Mouse (Mus musculus) liver, postnatal 0 days (tissue): ENCODE measurements at regions not wholly inside any gene's neighbourhood (a gene's known extent, or its start where the extent isn't known, plus 50 kb on each side); places are given as distances from the start of the nearest gene placed in this dataset.

ENCODE experiments used
- CTCF ChIP-seq: sonication (generic); IDR thresholded peaks from 2 replicates; pipeline ENCODE4 v1.5.1; 2016; ENCODE audit warnings: antibody characterized with exemption, low read depth
- EP300 ChIP-seq: IDR thresholded peaks from 2 replicates; pipeline ENCODE4 v1.6.1; 2016; ENCODE audit warnings: antibody characterized with exemption, low read depth, mild to moderate bottlenecking

DNA sequence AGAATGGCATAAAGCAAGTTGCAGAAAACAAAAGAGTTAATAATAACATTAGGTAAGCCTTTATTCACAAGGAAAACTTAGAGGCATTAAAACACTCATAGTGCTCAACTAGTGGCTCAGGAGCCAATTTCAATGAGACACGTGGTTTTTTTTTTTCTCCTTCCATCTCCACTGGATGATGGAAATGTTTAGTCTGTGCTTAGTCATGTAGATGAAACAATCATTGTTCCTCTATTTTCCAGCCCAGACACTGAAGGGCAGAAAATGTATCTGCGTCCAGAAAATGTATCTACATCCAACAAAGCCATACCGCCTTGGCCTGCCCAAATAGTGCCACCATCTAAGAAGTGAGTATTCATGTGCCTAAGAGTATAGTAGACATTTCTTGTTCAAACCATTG is 184.0 kb downstream of the Btg1 start:
- TF ChIP-seq CTCF = no peak
- no peak for TF ChIP-seq EP300
